Mouse (Mus musculus) stomach, postnatal 0 days (tissue): ENCODE results near the gene Shkbp1.

Experiments
- CTCF ChIP-seq: IDR thresholded peaks from 2 replicates; pipeline ENCODE4 v1.5.1; 2016; ENCODE audit warnings: antibody characterized with exemption, low read depth, mild to moderate bottlenecking, moderate library complexity
- EP300 ChIP-seq: optimal IDR thresholded peaks from 2 replicates; pipeline ENCODE3; 2016; ENCODE audit warnings: antibody characterized with exemption

DNA sequence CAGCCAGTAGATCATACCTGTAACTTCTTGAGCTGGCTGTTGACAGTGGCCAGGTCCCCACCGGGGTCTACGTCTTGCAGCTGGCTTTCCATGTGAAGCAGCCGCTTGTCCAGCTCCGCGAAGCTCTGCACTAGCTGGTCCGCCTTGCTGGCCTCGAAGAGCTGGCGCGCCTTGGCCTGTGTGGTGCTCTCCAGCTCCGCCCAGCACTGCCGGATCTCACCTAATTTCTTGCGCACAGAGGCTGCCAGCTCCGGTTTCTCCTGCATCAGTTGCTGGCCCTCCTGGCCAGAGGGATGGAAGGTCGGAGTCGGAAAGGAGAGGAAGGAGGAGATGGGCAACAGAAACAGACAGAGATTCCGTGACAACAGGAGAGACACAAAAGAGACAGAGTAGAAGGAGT is 35.6 kb upstream of the Shkbp1 start:
- TF ChIP-seq CTCF (no peak), EP300 (no peak)
